Mouse (Mus musculus): ENCODE results near the gene Zfp51. TPM values are rescaled to one million over a fixed set of nuclear protein-coding genes. Genes with fewer than 3 reads are reported as not detected.

The Zfp51 gene
- polyA plus RNA-seq, 1 experiment from 2014 or later: 10.3 TPM

DNA sequence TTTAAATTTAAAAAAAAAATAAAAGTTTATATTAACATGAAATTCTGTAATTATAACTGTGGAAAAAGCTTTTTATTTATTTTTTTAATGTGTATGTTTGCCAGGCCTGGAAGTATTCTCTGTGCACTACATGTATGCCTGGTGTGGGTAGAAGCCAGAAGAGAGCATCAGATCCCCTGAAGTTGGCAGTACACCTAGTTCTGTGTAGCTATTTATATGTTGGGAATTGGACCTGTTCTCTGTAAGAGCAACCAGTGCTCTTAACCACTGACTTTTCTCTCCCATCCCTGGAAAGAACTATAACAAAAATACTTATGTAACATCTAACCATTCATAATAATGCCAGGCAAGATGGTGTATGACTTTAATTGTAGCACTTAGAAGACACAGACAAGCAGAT, 59.6 kb downstream of the Zfp51 start:
- DNase-seq (ENCODE audit: low spot score): no peak
- peaks cover 10% of the 10 kb centered on the region; the same call in 1 of the 2 replicates for H3K36me3 ChIP-seq (ENCODE audit: insufficient read depth, low read length)
- no peak overlapping the region for H3K9ac ChIP-seq (replicated peaks; ENCODE audit: low read depth)
- no peak overlapping the region for H3K27ac ChIP-seq (ENCODE audit: low read length)
- no peak for ATAC-seq
- H3K27me3 ChIP-seq (replicated peaks; ENCODE audit: insufficient read depth, low read length): no peaks in the 10 kb centered on the region
- H3K4me2 ChIP-seq (replicated peaks; ENCODE audit: low read depth, low read length): no peak overlapping the region
- H3K4me1 ChIP-seq (ENCODE audit: insufficient read depth, low read depth, low read length): no peaks in the 10 kb centered on the region
- no peaks in the 10 kb centered on the region for H3K9me3 ChIP-seq (ENCODE audit: low read length)
- TF ChIP-seq CTCF (IDR thresholded peaks at IDR 0.05) (no peak), EP300 (IDR thresholded peaks at IDR 0.05) (no peak)
- no peak overlapping the region for H3K4me3 ChIP-seq (ENCODE audit: low read depth, low read length)

Other genes with a start within 250 kb of the Zfp51 start
- not detected in 2 replicates for gene Vmn1r234, start 224.3 kb upstream of the Zfp51 start, polyA plus RNA-seq (2015; fragmentation: Nextera tagmentation; extraction: Ambion mirVana)
- not detected in 2 replicates for gene Vmn1r235, start 194.0 kb upstream of the Zfp51 start, polyA plus RNA-seq (2015; fragmentation: Nextera tagmentation; extraction: Ambion mirVana)
- gene Vmn1r236, start 167.4 kb upstream of the Zfp51 start, polyA plus RNA-seq (2015; fragmentation: Nextera tagmentation; extraction: Ambion mirVana): not detected in 2 replicates
- not detected in 2 replicates for gene Vmn1r237, start 138.5 kb upstream of the Zfp51 start, polyA plus RNA-seq (2015; fragmentation: Nextera tagmentation; extraction: Ambion mirVana)
- 1.8 and 2.4 TPM in 2 replicates for gene Zfp677, start 66.6 kb upstream of the Zfp51 start, polyA plus RNA-seq (2015; fragmentation: Nextera tagmentation; extraction: Ambion mirVana)
- gene Zfp54, start 27.1 kb upstream of the Zfp51 start, polyA plus RNA-seq (2015; fragmentation: Nextera tagmentation; extraction: Ambion mirVana): 5.8 and 6.1 TPM in 2 replicates
- gene Zfp53, start 38.6 kb downstream of the Zfp51 start, polyA plus RNA-seq (2015; fragmentation: Nextera tagmentation; extraction: Ambion mirVana): 8.8 and 9.0 TPM in 2 replicates
- gene Zfp52, start 85.2 kb downstream of the Zfp51 start, polyA plus RNA-seq (2015; fragmentation: Nextera tagmentation; extraction: Ambion mirVana): 3.4 and 3.9 TPM in 2 replicates
- gene Zfp948, start 116.6 kb downstream of the Zfp51 start, polyA plus RNA-seq (2015; fragmentation: Nextera tagmentation; extraction: Ambion mirVana): 12.7 TPM in 2 replicates
- gene Zfp983, start 200.2 kb downstream of the Zfp51 start, polyA plus RNA-seq (2015; fragmentation: Nextera tagmentation; extraction: Ambion mirVana): 1.8 and 2.1 TPM in 2 replicates
- gene Gm10226, start 241.5 kb downstream of the Zfp51 start, polyA plus RNA-seq (2015; fragmentation: Nextera tagmentation; extraction: Ambion mirVana): 3.6 and 4.1 TPM in 2 replicates

All from lung, postnatal 0 days (tissue).